Mouse (Mus musculus): Measurements from ENCODE around the gene Calhm4. TPM values are rescaled to one million over a fixed set of nuclear protein-coding genes. Genes with fewer than 3 reads are reported as not detected.
A peak's percentile ranks its signal among the peaks of the same experiment; 100 is the strongest.

Gene Calhm4
- total RNA-seq (2015) = not detected in 2 replicates
- not detected in 2 replicates for total RNA-seq (2017)

- no peak for ATAC-seq (replicated peaks; ENCODE audit: poor library complexity)
These were observed at the start of gene Calhm4 for GRCm38 (mm10) chr10:34044210-34044609. Calhm4 (minus strand) TSS chr10:34044310.

- no peak for ATAC-seq (replicated peaks; ENCODE audit: poor library complexity)
These were observed 47.8 kb upstream of the Calhm4 start for GRCm38 (mm10) chr10:34091888-34092287.

- ATAC-seq (replicated peaks; ENCODE audit: poor library complexity) = no peak
These were observed 46.4 kb upstream of the Calhm4 start for GRCm38 (mm10) chr10:34090481-34090880.

GRCm38 (mm10) chr10:34089517-34089916 is 45.4 kb upstream of the Calhm4 start:
- ATAC-seq (replicated peaks; ENCODE audit: poor library complexity) = peak; percentile 68

- ATAC-seq (replicated peaks; ENCODE audit: poor library complexity) = no peak
These were observed 44.4 kb upstream of the Calhm4 start for GRCm38 (mm10) chr10:34088515-34088914.

- ATAC-seq (replicated peaks; ENCODE audit: poor library complexity) = no peak
These were observed 42.4 kb upstream of the Calhm4 start for GRCm38 (mm10) chr10:34086514-34086913.

DNA sequence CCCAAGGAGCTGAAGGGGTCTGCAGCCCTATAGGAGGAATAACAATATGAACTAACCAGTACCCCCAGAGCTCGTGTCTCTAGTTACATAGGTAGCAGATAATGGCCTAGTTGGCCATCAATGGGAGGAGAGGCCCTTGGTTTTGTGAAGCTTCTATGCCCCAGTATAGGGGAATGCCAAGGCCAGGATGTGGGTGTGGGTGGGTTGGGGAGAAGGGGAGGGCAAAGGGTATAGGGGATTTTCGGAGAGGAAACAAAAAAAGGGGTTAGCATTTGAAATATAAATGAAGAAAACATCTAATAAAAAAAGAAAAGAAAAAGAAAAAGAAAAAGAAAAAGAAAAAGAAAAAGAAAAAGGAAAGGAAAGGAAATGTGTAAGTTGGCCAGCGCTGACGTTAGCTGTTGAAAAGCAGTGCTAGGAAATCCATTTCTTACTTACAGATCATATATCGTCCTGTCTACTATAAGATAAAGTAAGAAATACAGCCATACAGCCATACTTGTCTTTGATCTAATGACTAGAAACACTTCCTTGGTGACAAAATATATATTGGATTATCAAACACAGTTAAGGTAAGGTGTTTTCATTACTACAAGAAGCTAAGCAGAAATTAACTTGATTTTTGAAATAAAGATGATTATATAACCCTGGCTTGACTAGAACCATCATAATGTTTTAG is 30.6 kb upstream of the Calhm4 start:
- no peak for ATAC-seq (replicated peaks; ENCODE audit: poor library complexity)

- ATAC-seq (replicated peaks; ENCODE audit: poor library complexity) = no peak
These were observed 27.5 kb upstream of the Calhm4 start for GRCm38 (mm10) chr10:34071650-34072049.

DNA sequence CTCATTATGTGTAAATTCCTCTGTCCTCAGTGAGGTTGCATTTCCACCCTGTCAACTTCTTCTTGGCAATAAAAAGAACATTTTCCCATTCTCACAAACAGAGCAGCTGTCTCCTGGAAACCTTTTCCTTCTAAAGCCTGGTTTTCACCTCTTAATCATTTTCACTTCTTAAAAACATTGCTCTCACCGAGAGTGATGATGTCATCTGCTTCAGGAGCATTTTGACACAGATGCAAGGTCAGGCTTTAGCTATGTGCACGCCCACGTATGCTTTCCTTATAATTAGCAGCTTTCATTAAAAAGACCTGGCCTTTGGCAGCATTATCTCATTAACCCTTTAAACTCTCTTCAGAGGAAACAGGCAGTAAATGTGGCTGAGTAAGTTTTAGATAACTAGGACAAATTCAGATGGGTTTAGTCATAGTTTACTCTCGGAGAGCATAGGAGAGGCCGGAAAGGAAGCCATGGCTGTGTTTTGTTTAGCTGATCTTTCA is 26.9 kb upstream of the Calhm4 start:
- ATAC-seq (replicated peaks; ENCODE audit: poor library complexity) = no peak

DNA sequence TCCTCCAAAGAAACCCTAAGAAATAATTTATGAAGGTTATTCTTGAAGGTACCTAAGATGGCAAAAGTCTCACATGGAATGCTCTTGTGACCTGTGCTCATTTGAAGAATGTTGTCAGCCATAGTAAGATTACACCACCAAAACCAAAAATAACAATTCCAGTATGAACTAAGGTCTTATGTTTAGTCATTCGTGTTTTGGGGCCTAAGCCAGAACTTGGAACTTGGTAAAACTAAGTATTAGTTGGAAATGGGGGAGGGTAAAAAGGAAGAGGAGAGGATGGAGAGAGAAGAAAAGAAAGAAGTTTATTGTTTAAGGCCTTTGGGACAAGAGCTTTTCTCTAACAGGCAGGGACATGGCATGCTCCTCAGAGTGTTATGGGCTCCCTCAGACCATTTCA is 25.5 kb upstream of the Calhm4 start:
- no peak for ATAC-seq (replicated peaks; ENCODE audit: poor library complexity)

DNA sequence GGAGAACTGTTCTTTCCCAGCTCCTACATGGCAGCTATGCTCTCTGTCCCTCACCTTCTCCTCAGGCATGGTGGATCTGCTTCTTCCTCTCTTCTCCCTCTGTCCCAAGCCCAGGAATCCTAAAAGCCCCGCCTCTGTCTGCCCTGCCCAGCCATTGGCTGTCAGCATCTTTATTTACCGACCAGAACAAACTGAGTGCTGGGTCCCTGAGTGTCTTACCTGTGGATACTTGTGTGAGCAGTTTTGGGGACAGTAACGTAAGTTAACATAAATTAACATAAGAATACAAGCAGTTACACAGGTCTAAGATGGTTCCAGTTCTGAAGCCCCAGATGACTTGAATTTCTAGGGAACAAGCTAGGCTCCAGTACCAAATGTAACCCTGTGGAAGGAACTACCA is 22.5 kb upstream of the Calhm4 start:
- no peak for ATAC-seq (replicated peaks; ENCODE audit: poor library complexity)

DNA sequence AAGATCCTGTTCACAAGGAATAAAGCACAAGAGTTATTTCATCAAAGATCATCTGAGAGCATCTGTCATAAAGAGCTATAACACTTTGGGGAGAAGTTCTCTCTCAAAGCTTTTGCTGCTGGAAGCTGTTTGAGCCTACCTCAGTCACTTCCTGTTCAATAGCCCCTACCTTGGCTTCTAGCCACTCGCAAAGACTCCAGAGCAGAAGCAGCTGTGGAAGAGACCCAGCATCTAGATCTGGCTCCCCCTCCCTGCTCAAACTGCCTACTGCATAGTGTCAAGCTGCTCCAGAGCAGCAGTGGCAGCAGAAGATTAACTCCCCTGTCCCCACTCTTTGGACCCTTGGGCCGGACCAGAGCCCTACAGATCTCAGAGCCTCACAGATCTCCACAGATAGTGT is 9.9 kb upstream of the Calhm4 start:
- no peak for ATAC-seq (replicated peaks; ENCODE audit: poor library complexity)

DNA sequence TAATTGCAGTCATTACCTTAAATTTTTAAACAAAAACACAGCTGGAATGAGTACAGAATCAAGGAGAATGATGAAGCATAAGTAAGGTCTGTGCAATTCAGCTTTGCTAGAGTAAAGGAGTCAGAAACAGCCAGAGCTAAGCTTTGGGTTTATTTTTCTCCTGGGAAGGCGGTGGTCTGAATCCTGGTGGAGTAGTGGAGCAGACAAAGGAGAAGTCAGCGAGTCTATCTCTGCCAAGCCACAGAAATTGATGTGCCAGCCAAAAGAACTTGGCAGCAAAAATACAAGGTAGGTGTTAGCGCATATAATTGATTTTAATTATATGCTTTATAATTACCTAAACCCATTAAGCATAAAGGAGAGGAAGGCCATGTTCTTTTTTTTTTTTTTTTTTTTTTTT is 6.7 kb downstream of the Calhm4 start, which contains the start of gene Trappc3l:
TSS of gene Trappc3l (plus strand) at position 197 of the 400 bp plus-strand sequence.
- ATAC-seq (replicated peaks; ENCODE audit: poor library complexity) = no peak

GRCm38 (mm10) chr10:34036587-34036986 is 7.5 kb downstream of the Calhm4 start:
- ATAC-seq (replicated peaks; ENCODE audit: poor library complexity) = peak; percentile 86

GRCm38 (mm10) chr10:34033630-34034305 is 10.3 kb downstream of the Calhm4 start:
- ATAC-seq (replicated peaks; ENCODE audit: poor library complexity) = peak; percentile 94

DNA sequence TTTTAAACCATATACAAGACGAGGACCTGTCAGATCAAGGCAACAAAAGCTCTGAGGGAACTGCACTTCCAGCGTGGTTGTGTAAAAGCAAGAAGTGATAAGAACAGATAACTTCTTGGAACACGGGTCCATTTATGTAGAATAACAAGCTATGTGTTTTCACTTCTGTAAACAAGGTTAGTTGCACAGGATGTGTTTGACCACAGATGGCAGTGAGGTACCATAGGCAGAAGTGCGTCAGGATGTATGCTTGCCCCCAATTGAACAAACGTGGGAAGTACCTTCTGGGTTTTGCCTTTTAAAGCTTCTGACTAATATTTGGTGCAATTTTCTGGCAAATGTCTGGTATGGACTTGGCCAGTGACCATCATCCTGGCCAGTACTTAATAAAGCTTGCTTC is 13.8 kb downstream of the Calhm4 start:
- ATAC-seq (replicated peaks; ENCODE audit: poor library complexity) = peak; percentile 68

DNA sequence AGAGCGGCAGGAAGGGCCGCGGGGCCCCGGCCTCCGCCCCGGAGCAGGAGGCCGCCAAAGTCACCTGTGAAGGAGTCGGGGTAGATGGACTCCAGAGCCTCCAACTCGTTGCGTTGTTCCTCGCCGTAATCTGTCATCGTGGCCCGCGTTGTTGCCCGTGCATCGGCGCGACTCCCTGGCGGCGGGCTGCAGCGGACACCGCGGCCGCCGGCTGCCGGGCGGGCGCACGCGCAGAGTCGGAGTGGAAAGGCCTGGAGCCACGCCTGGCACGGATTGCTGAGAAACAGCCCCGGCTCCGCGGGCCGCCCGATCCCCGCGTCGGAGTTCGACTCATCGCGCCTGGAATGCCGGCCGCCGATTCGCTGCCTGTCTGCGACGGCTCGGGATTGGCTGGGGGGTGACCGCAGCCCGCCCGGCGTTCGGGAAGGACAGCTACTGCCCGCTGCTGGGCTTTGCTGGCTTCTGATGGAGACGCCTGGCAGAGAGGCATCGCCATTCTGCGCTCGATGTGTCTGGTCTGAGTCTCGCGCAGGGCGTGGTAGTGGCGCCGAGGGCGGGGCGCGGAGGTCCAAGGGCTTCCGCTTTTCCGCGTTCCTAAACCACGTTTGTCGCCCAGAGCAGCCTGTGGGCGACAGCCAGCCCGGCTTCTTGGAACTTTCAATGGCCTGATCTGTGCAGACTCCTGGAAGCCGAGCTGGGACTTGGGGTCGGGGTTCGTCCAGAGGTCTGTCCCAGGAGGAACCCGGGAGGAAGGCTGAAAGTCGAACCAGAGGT is 24.6 kb downstream of the Calhm4 start, which contains the start of gene Rwdd1:
TSS of gene Rwdd1 (minus strand) at position 323 of the 774 bp plus-strand sequence.
- ATAC-seq (replicated peaks; ENCODE audit: poor library complexity) = peak; percentile 94

DNA sequence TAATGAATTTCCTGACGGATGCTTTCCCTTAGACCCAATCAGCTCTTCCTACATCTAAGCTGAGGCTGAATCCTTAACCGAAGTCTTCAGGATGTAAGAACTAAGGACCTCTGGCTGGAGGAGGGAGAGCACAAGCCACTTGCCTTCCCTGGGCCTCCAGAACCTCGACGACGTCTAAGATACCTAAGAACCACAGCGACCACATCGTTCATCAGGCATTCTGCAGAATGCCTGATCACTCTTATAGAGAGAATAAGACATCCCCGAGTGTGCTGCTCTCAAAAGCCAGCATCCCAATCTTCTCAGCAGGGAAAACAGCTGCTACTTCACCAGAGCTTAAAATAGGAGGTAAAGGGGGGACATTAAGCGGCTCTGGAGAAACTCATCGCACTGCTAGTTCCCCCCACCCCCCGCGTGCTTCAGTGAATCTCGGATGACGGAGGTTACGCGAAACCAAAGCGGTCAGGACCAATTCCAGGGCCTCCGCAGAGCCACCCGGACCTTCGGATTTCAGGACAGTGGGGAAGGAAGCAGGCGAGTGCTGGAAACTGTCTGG is 25.3 kb downstream of the Calhm4 start:
- 0 out of 2 replicates have a peak, but pooled peaks have one; percentile 4 for ATAC-seq (replicated peaks; ENCODE audit: poor library complexity)

- ATAC-seq (replicated peaks; ENCODE audit: poor library complexity) = no peak
These were observed 30.9 kb downstream of the Calhm4 start for GRCm38 (mm10) chr10:34013241-34013640.

- no peak for ATAC-seq (replicated peaks; ENCODE audit: poor library complexity)
These were observed 31.5 kb downstream of the Calhm4 start for GRCm38 (mm10) chr10:34012581-34012980.

DNA sequence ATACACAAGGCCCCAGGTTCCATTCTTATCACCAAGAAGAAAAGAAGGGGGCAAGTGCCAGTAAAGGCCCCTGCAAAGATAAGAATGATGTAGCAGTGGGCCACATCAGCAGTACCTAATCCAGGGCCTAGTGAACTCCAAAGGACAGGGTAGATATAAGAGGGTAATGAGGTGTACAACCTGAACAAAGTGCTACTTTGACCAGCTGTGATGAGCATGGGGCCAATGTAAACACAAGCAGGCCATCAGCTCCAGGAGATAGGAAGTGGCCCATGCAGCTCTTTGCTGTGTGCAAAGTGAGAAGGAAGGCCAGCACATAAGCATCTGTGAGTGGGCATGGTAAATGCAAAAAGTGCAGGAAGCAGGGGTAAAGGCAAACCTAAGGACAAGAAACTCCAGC is 45.7 kb downstream of the Calhm4 start:
- ATAC-seq (replicated peaks; ENCODE audit: poor library complexity) = no peak

All from megakaryocyte progenitor cell, adult 5-6 weeks (primary cell).